Comparison of ENCODE assay signal across 20 mouse cellular contexts in the genomic region with DNA sequence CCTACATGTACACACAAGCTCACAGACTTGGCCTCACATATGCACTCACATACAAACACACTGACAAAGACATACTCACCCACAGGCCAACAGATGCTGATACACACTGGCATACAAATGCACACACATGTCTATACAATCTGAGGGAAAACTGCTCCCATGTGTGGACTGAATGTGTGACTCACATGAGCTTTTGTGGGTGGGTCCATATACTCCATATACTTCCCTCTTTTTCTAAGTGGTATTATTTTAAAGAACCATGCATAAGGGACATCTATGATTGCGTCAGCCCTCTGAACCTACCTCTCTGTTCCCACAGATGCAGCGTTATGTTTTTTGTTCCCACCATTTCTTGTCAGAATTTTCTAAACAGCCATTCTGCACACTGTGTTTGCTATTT.
DNase-seq lines count a peak whose midpoint lies in the region; ATAC-seq and TF ChIP-seq lines count a peak whose summit lies in the region.
"Had no signal": no experiment of that assay in that cellular context is flagged by ENCODE, and none has a peak within 500 bp of the region (broad histone marks: within the 10 kb centered on the region; RNA-seq: fewer than 3 reads in every experiment).

No protein-coding gene starts in this region.

- no peak for DNase-seq in midbrain, postnatal 0 days (ENCODE audit: low spot score)
- no peak for DNase-seq in testis, postnatal 10 days (ENCODE audit: low spot score)
- DNase-seq in frontal cortex, postnatal 14 days (ENCODE audit: low spot score in 2 of 2): no peak
- DNase-seq: adrenal gland, adult 2 months; adrenal gland, adult 8-10 months; adrenal gland, postnatal 10 days; adrenal gland, postnatal 14 days; adrenal gland, postnatal 25 days; adrenal gland, postnatal 36 days; B cell, adult 2 months; cerebellum, adult 11 months; cerebellum, adult 11-12 months; cerebellum, adult 18-20 months had no signal

- ATAC-seq in granulocyte monocyte progenitor cell, adult 5-6 weeks (replicated peaks; ENCODE audit: poor library complexity, severe bottlenecking): peak; percentile 54; the same call in 1 of the 2 replicates
- ATAC-seq in megakaryocyte, adult 5-6 weeks (ENCODE audit: poor library complexity, severe bottlenecking): peak; percentile 62
- ATAC-seq in megakaryocyte progenitor cell, adult 5-6 weeks (replicated peaks; ENCODE audit: poor library complexity): peak; percentile 47
- no peak for ATAC-seq in midbrain, postnatal 0 days (ENCODE audit: low FRiP score)
- ATAC-seq: activated CD4-positive, CD25-positive, alpha-beta regulatory T cell, adult 4 months; CD4-positive, CD25-positive, alpha-beta regulatory T cell, adult 4 months; Patski had no signal

- H3K36me3 ChIP-seq in midbrain, postnatal 0 days (ENCODE audit: insufficient read depth, low read length): peaks cover 22% of the 10 kb centered on the region
- H3K36me3 ChIP-seq: G1E had no signal

- no peaks in the 10 kb centered on the region for H3K27me3 ChIP-seq in midbrain, postnatal 0 days (ENCODE audit: insufficient read depth, low read length)

- no peak for TF ChIP-seq CTCF in midbrain, postnatal 0 days (IDR thresholded peaks at IDR 0.05)

- H3K4me2 ChIP-seq in midbrain, postnatal 0 days (ENCODE audit: low read depth, low read length, poor library complexity, severe bottlenecking): no peak overlapping the region

- H3K27ac ChIP-seq in midbrain, postnatal 0 days (ENCODE audit: low read depth, low read length): no peak overlapping the region

- H3K9me3 ChIP-seq in midbrain, postnatal 0 days (ENCODE audit: low read length): no peaks in the 10 kb centered on the region

- WGBS in midbrain, postnatal 0 days: 92% methylated on average over 2 of the region's 2 CpGs

- H3K4me1 ChIP-seq in midbrain, postnatal 0 days (ENCODE audit: insufficient read depth, low read length): peaks cover 6% of the 10 kb centered on the region

- no peak overlapping the region for H3K9ac ChIP-seq in midbrain, postnatal 0 days (replicated peaks; ENCODE audit: low read length, poor library complexity, severe bottlenecking)

- H3K4me3 ChIP-seq in midbrain, postnatal 0 days (ENCODE audit: low read depth, low read length): no peak overlapping the region
